Mouse (Mus musculus) layer of hippocampus, adult 2 months (tissue): ENCODE measurements around the gene Ankrd40. TPM values are rescaled to one million over a fixed set of nuclear protein-coding genes. Genes with fewer than 3 reads are reported as not detected.

Experiments used
- DNase-seq, 2 experiments: peaks; one replicate each; pipeline ENCODE4 v3.0.0; 2022; ENCODE audit warnings: low spot score in 2 of 2
- H3K27ac ChIP-seq: fragments of 200-600 bp; 2 replicates; pipeline ENCODE4 v1.8.1; 2022
- H3K4me3 ChIP-seq: fragments of 200-600 bp; 2 replicates; pipeline ENCODE4 v1.8.1; 2022; ENCODE audit warnings: mild to moderate bottlenecking
- CTCF ChIP-seq: fragments of 200-600 bp; conservative IDR thresholded peaks from 2 replicates; pipeline ENCODE4 v1.8.1; 2022; ENCODE audit warnings: antibody characterized with exemption, mild to moderate bottlenecking, moderate library complexity
- total RNA-seq, 2 experiments: library from RNA; stranded (reverse); gene quantifications; 2 replicates each; pipeline ENCODE4 v1.2.3; 2021

The Ankrd40 gene
- total RNA-seq, 2 experiments from 2014 or later = 113 to 119 TPM

DNA sequence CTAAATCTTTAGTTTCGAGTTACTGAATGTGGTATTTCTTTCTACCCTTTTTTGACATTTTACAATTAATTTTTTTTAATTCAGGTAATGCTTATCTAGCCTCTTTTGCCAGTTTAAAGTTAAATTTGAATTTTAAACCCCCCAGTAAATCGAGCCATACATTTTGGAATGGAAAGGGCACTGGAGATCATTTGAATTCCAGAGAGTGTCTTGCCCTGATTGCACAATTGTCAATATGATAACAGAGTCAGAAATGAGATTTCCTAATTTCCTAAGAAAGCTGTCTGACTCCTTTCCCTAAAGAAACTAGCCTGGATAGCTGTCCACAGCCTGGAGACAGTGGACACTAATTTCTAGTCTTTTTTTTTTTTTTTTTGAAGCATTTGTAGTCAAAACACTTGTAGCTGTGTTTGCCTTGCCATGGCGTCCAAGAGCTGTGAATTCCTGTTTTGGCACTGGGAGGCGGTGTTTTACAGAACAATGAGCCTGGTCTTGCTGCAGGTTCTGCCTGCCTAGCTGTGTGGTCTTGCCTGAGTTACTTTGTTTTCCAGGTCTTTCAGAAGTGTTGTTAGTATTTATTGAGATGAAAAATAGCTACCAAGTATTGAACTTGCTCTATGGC is 1.6 kb downstream of the Ankrd40 start:
- TF ChIP-seq CTCF = peak; percentile 78
- peak overlapping the region; percentile 100 for H3K27ac ChIP-seq
- peak overlapping the region; percentile 85 for H3K4me3 ChIP-seq
- peak; percentile 68 to 76 for DNase-seq

GRCm38 (mm10) chr11:94330211-94330610 is 2.4 kb downstream of the Ankrd40 start:
- Histone ChIP-seq H3K27ac (peak overlapping the region; percentile 100), H3K4me3 (peak overlapping the region; percentile 85)
- DNase-seq = no peak
- no peak for TF ChIP-seq CTCF

- H3K27ac ChIP-seq = peak overlapping the region; percentile 100
- H3K4me3 ChIP-seq = no peak overlapping the region; the same call in 1 of the 2 replicates
- DNase-seq = peak; percentile 55 to 72
- TF ChIP-seq CTCF = 0 out of 2 replicates have a peak, but pooled peaks have one; percentile 18
Measured at GRCm38 (mm10) chr11:94332726-94333125, 4.9 kb downstream of the Ankrd40 start.

- no peak overlapping the region for H3K27ac ChIP-seq
- DNase-seq = no peak
- TF ChIP-seq CTCF = no peak
- H3K4me3 ChIP-seq = no peak overlapping the region
Measured at GRCm38 (mm10) chr11:94334386-94334968, 6.7 kb downstream of the Ankrd40 start.

DNA sequence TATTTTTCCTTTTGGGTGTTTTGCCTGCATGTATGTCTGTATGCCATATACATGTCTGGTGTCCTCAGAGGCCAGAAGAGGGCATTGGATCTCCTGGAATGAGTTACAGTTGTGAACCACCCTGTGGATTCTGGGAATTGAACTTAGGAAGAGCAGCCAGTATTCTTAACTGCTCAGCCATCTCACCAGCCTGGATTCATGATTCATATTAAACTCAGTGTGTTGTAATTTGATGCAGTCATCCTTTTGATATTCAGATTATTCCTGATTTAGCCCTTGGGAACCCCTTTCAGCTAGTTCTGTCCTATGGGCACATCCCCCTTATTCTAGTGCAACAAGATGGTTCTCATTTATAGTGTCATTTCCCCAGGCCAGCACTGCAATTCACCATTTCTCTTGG is 8.8 kb downstream of the Ankrd40 start:
- Histone ChIP-seq H3K27ac (no peak overlapping the region), H3K4me3 (no peak overlapping the region)
- no peak for TF ChIP-seq CTCF
- DNase-seq = no peak

DNA sequence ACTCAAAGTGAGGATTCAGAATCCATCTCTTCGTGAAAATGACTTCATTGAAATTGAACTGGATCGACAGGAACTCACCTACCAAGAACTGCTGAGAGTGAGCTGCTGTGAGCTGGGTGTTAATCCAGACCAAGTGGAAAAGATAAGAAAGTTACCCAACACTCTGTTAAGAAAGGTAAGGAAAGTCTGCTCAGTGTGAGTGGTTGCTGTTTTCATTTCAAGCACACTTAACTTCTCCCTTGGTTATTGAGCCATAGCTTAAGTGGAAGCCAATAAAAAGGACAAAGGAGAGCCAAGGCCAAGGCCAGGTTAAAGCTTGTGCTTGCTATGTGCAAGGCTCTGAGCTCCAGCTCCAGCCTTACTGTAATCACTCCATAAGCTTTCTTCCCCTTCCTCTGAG is 10.5 kb downstream of the Ankrd40 start:
- TF ChIP-seq CTCF = no peak
- Histone ChIP-seq H3K27ac (no peak overlapping the region), H3K4me3 (no peak overlapping the region)
- no peak for DNase-seq

- DNase-seq = peak; percentile 49 to 55
Measured at GRCm38 (mm10) chr11:94339732-94340585, 12.2 kb downstream of the Ankrd40 start.

GRCm38 (mm10) chr11:94340948-94341933 is 13.4 kb downstream of the Ankrd40 start:
- TF ChIP-seq CTCF = no peak
- DNase-seq = no peak
- no peak overlapping the region for H3K4me3 ChIP-seq
- no peak overlapping the region for H3K27ac ChIP-seq

More at GRCm38 (mm10) chr11:94339732-94340585, 12.2 kb downstream of the Ankrd40 start:
- peak; percentile 88 for TF ChIP-seq CTCF
- Histone ChIP-seq H3K4me3 (no peak overlapping the region), H3K27ac (no peak overlapping the region)

DNA sequence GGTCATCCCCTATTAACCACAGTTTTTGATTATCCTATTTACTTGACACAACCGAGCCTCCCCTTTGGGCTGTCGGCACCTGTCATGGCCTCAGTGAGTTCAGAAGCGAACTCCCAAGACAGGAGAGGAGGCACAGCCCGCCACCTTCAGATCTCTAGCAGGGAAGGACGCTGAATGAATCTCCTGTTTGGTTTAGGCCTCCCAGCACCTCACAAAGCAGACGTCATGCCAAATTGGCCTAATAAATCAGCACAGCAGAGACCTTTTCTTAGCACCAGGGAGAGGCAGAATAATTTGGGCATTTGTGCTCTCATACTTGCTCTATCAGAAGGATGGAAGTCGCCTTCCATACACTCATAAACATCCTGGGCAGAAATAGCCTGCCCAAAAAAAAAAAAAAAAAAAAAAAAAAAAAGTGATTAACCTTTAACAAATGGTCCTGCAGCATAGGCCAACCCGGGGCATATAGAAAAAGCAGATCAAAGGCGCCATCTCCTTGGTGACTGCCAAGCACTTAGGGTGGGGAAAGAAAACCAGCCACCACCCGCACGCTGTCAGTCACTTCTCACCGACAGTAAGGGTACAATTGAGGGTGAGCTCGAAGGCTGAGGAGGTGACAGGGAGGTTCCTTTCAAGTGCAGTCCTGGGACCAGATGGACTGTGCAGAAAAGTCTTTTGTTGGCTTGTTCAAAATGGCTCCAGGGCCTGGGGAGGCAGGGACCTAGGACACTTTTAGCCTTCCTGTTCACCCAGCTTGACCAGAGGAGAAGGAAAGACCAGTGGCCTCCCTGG is 14.5 kb downstream of the Ankrd40 start:
- DNase-seq = no peak
- no peak for TF ChIP-seq CTCF
- no peak overlapping the region for H3K27ac ChIP-seq
- no peak overlapping the region for H3K4me3 ChIP-seq

DNA sequence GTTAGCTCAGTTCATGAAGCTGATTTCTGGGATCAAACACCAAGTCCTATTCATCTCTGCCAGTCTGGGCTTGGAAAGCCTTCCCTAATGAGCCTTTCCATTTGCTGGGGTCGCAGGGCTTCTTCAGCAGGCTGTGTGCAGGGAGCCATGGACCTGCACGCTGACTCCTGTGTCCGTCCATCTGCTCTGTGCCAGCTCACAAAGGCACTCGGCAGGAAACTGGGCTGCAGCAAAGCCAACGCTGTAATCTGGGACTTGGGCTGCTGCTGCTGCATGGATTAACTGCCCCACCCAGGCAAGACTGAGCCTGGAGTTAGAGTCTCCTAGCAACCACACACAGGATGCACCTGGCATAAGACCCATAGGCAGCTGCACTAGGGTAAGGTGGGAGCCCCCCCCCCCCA is 16.2 kb downstream of the Ankrd40 start:
- Histone ChIP-seq H3K27ac (no peak overlapping the region), H3K4me3 (no peak overlapping the region)
- no peak for TF ChIP-seq CTCF

GRCm38 (mm10) chr11:94344470-94344869 is 16.7 kb downstream of the Ankrd40 start:
- Histone ChIP-seq H3K27ac (no peak overlapping the region), H3K4me3 (no peak overlapping the region)
- DNase-seq = no peak
- TF ChIP-seq CTCF = no peak

More for the DNA sequence above, 16.2 kb downstream of the Ankrd40 start:
- no peak for DNase-seq
